Mouse (Mus musculus): ENCODE results near the gene Adam15. TPM values are rescaled to one million over a fixed set of nuclear protein-coding genes. Genes with fewer than 3 reads are reported as not detected.
A peak's percentile ranks its signal among the peaks of the same experiment; 100 is the strongest.

Gene Adam15
- polyA plus RNA-seq, 1 experiment from 2014 or later: 49.3 TPM

GRCm38 (mm10) chr3:89346815-89347540, 2.8 kb downstream of the Adam15 start:
- Histone ChIP-seq H3K9me3 (ENCODE audit: control insufficient read depth, low read length) (no peaks in the 10 kb centered on the region), H3K4me2 (ENCODE audit: low read depth, low read length) (no peak overlapping the region), H3K27ac (ENCODE audit: low read length) (no peak overlapping the region), H3K4me1 (ENCODE audit: control insufficient read depth, insufficient read depth, low read length) (peaks cover 20% of the 10 kb centered on the region), H3K4me3 (ENCODE audit: low read length) (no peak overlapping the region), H3K27me3 (replicated peaks; ENCODE audit: control insufficient read depth, insufficient read depth, low read length) (no peaks in the 10 kb centered on the region), H3K9ac (ENCODE audit: low read depth, low read length) (no peak overlapping the region; the same call in 1 of the 2 replicates), H3K36me3 (ENCODE audit: control insufficient read depth, insufficient read depth, low read length) (peaks cover 5% of the 10 kb centered on the region; the same call in 1 of the 2 replicates)
- ATAC-seq: no peak
- 84% methylated on average over 10 of the region's 10 CpGs for WGBS

- ATAC-seq: no peak
- H3K36me3 ChIP-seq (ENCODE audit: control insufficient read depth, insufficient read depth, low read length): peaks cover 7% of the 10 kb centered on the region; the same call in 1 of the 2 replicates
- H3K9ac ChIP-seq (ENCODE audit: low read depth, low read length): 0 out of 2 replicates have a peak overlapping the region, but pooled peaks have one; percentile 32
- no peak overlapping the region for H3K4me2 ChIP-seq (ENCODE audit: low read depth, low read length)
- H3K27ac ChIP-seq (ENCODE audit: low read length): no peak overlapping the region
- no peak overlapping the region for H3K4me3 ChIP-seq (ENCODE audit: low read length)
- no peaks in the 10 kb centered on the region for H3K27me3 ChIP-seq (replicated peaks; ENCODE audit: control insufficient read depth, insufficient read depth, low read length)
- peaks cover 22% of the 10 kb centered on the region for H3K4me1 ChIP-seq (ENCODE audit: control insufficient read depth, insufficient read depth, low read length)
- WGBS: 90% methylated on average over 7 of the region's 7 CpGs
- no peaks in the 10 kb centered on the region for H3K9me3 ChIP-seq (ENCODE audit: control insufficient read depth, low read length)
Observed at GRCm38 (mm10) chr3:89343279-89343678, 6.5 kb downstream of the Adam15 start.

- Histone ChIP-seq H3K4me1 (ENCODE audit: control insufficient read depth, insufficient read depth, low read length) (peaks cover 29% of the 10 kb centered on the region), H3K9ac (ENCODE audit: low read depth, low read length) (no peak overlapping the region), H3K9me3 (ENCODE audit: control insufficient read depth, low read length) (no peaks in the 10 kb centered on the region), H3K36me3 (ENCODE audit: control insufficient read depth, insufficient read depth, low read length) (peaks cover 7% of the 10 kb centered on the region; the same call in 1 of the 2 replicates), H3K27me3 (replicated peaks; ENCODE audit: control insufficient read depth, insufficient read depth, low read length) (no peaks in the 10 kb centered on the region), H3K4me2 (ENCODE audit: low read depth, low read length) (no peak overlapping the region), H3K4me3 (ENCODE audit: low read length) (no peak overlapping the region), H3K27ac (ENCODE audit: low read length) (no peak overlapping the region)
- no peak for ATAC-seq
- 82% methylated on average over 4 of the region's 4 CpGs for WGBS
Observed at GRCm38 (mm10) chr3:89341794-89342193, 8.0 kb downstream of the Adam15 start.

- Histone ChIP-seq H3K27ac (ENCODE audit: low read length) (no peak overlapping the region; the same call in 1 of the 2 replicates), H3K27me3 (replicated peaks; ENCODE audit: control insufficient read depth, insufficient read depth, low read length) (no peaks in the 10 kb centered on the region), H3K4me2 (ENCODE audit: low read depth, low read length) (peak overlapping the region; percentile 43), H3K4me1 (ENCODE audit: control insufficient read depth, insufficient read depth, low read length) (peaks cover 36% of the 10 kb centered on the region), H3K36me3 (ENCODE audit: control insufficient read depth, insufficient read depth, low read length) (0 out of 2 replicates have a peak, but pooled peaks cover 7% of the 10 kb centered on the region), H3K9me3 (ENCODE audit: control insufficient read depth, low read length) (no peaks in the 10 kb centered on the region), H3K9ac (ENCODE audit: low read depth, low read length) (peak overlapping the region; percentile 44; the same call in 1 of the 2 replicates), H3K4me3 (ENCODE audit: low read length) (peak overlapping the region; percentile 15; the same call in 1 of the 2 replicates)
- WGBS: 5% methylated on average over 11 of the region's 11 CpGs
- ATAC-seq: peak; percentile 3; the same call in 1 of the 2 replicates
Observed at GRCm38 (mm10) chr3:89340465-89340864, 9.3 kb downstream of the Adam15 start.

- H3K9me3 ChIP-seq (ENCODE audit: control insufficient read depth, low read length): no peaks in the 10 kb centered on the region
- 24% methylated on average over 8 of the region's 8 CpGs for WGBS
- no peak overlapping the region for H3K4me3 ChIP-seq (ENCODE audit: low read length)
- H3K36me3 ChIP-seq (ENCODE audit: control insufficient read depth, insufficient read depth, low read length): 0 out of 2 replicates have a peak, but pooled peaks cover 7% of the 10 kb centered on the region
- no peak overlapping the region for H3K4me2 ChIP-seq (ENCODE audit: low read depth, low read length)
- H3K4me1 ChIP-seq (ENCODE audit: control insufficient read depth, insufficient read depth, low read length): peaks cover 36% of the 10 kb centered on the region
- peak; percentile 8 for ATAC-seq
- H3K9ac ChIP-seq (ENCODE audit: low read depth, low read length): no peak overlapping the region
- H3K27ac ChIP-seq (ENCODE audit: low read length): 0 out of 2 replicates have a peak overlapping the region, but pooled peaks have one; percentile 5
- H3K27me3 ChIP-seq (replicated peaks; ENCODE audit: control insufficient read depth, insufficient read depth, low read length): no peaks in the 10 kb centered on the region
Observed at GRCm38 (mm10) chr3:89339416-89339815, 10.4 kb downstream of the Adam15 start.

- H3K9me3 ChIP-seq (ENCODE audit: control insufficient read depth, low read length): no peaks in the 10 kb centered on the region
- H3K27me3 ChIP-seq (replicated peaks; ENCODE audit: control insufficient read depth, insufficient read depth, low read length): no peaks in the 10 kb centered on the region
- peaks cover 9% of the 10 kb centered on the region; the same call in 1 of the 2 replicates for H3K36me3 ChIP-seq (ENCODE audit: control insufficient read depth, insufficient read depth, low read length)
- peak within 1 kb of the TSS; percentile 91 for H3K27ac ChIP-seq (ENCODE audit: low read length)
- peak; percentile 80 for ATAC-seq
- H3K4me3 ChIP-seq (ENCODE audit: low read length): peak within 1 kb of the TSS; percentile 85
- H3K9ac ChIP-seq (ENCODE audit: low read depth, low read length): peak within 1 kb of the TSS; percentile 92
- peak within 1 kb of the TSS; percentile 83 for H3K4me2 ChIP-seq (ENCODE audit: low read depth, low read length)
- peaks cover 40% of the 10 kb centered on the region for H3K4me1 ChIP-seq (ENCODE audit: control insufficient read depth, insufficient read depth, low read length)
- WGBS: under 1% methylated on average over 44 of the region's 44 CpGs
Observed at GRCm38 (mm10) chr3:89337721-89338578, 11.8 kb downstream of the Adam15 start, which contains the start of gene Efna4. Gene Efna4, minus strand, starts transcription at chr3:89338028.

- H3K27ac ChIP-seq (ENCODE audit: low read length): peak overlapping the region; percentile 91
- no peaks in the 10 kb centered on the region for H3K9me3 ChIP-seq (ENCODE audit: control insufficient read depth, low read length)
- peak overlapping the region; percentile 92 for H3K9ac ChIP-seq (ENCODE audit: low read depth, low read length)
- peaks cover 46% of the 10 kb centered on the region for H3K4me1 ChIP-seq (ENCODE audit: control insufficient read depth, insufficient read depth, low read length)
- under 1% methylated on average over 17 of the region's 21 CpGs for WGBS
- peak; percentile 13; the same call in 1 of the 2 replicates for ATAC-seq
- peak overlapping the region; percentile 83 for H3K4me2 ChIP-seq (ENCODE audit: low read depth, low read length)
- peak overlapping the region; percentile 85 for H3K4me3 ChIP-seq (ENCODE audit: low read length)
- H3K27me3 ChIP-seq (replicated peaks; ENCODE audit: control insufficient read depth, insufficient read depth, low read length): no peaks in the 10 kb centered on the region
- peaks cover 9% of the 10 kb centered on the region; the same call in 1 of the 2 replicates for H3K36me3 ChIP-seq (ENCODE audit: control insufficient read depth, insufficient read depth, low read length)
Observed at GRCm38 (mm10) chr3:89337062-89337720, 12.6 kb downstream of the Adam15 start.

- Histone ChIP-seq H3K9ac (ENCODE audit: low read depth, low read length) (peak overlapping the region; percentile 92), H3K27ac (ENCODE audit: low read length) (peak overlapping the region; percentile 91), H3K36me3 (ENCODE audit: control insufficient read depth, insufficient read depth, low read length) (peaks cover 7% of the 10 kb centered on the region; the same call in 1 of the 2 replicates), H3K9me3 (ENCODE audit: control insufficient read depth, low read length) (no peaks in the 10 kb centered on the region), H3K4me3 (ENCODE audit: low read length) (peak overlapping the region; percentile 85), H3K27me3 (replicated peaks; ENCODE audit: control insufficient read depth, insufficient read depth, low read length) (no peaks in the 10 kb centered on the region), H3K4me1 (ENCODE audit: control insufficient read depth, insufficient read depth, low read length) (peaks cover 52% of the 10 kb centered on the region), H3K4me2 (ENCODE audit: low read depth, low read length) (peak overlapping the region; percentile 83)
- ATAC-seq: no peak
- WGBS: 14% methylated on average over 6 of the region's 6 CpGs
Observed at GRCm38 (mm10) chr3:89336529-89336928, 13.3 kb downstream of the Adam15 start.
